Mouse (Mus musculus) T-helper 17 cell (primary cell): ENCODE results near the gene Rpl13a.
"Not testable (repeated sequence)": the region's sequence is repeated elsewhere in the genome, so short reads cannot be mapped to it uniquely, and the experiment has no call there.

Experiments used
- in situ Hi-C, 2 experiments: fragments of 300-600 bp; cut with MboI, MseI; formaldehyde crosslinking; loops; 1 replicate in 1 of 2; 2 replicates in 1 of 2; pipeline ENCODE4 v1.15.1; 2025; ENCODE audit warnings: high pct_unique_total_duplicates in 2 of 2

The Rpl13a gene

GRCm38 (mm10) chr7:45135993-45136567 is 7.5 kb upstream of the Rpl13a start, which contains the start of the genes Gm45713 and Flt3l:
TSS of gene Gm45713 (minus strand) at chr7:45136231.
TSS of gene Flt3l (minus strand) at chr7:45136432.
- in situ Hi-C loops, result no loop called here

GRCm38 (mm10) chr7:45135370-45135769 is 6.8 kb upstream of the Rpl13a start:
- in situ Hi-C loops, result no loop called here

- in situ Hi-C loops, result no loop called here
Observed at GRCm38 (mm10) chr7:45134544-45135026, 6.0 kb upstream of the Rpl13a start.

- in situ Hi-C loops, result no loop called here
Observed at GRCm38 (mm10) chr7:45133446-45134159, 5.0 kb upstream of the Rpl13a start.

- in situ Hi-C loops, result no loop called here
Observed at GRCm38 (mm10) chr7:45131850-45132249, 3.3 kb upstream of the Rpl13a start.

- in situ Hi-C loops, result no loop called here
Observed at GRCm38 (mm10) chr7:45129776-45130512, 1.4 kb upstream of the Rpl13a start.

GRCm38 (mm10) chr7:45129318-45129717 is 757 bp upstream of the Rpl13a start:
- in situ Hi-C loops, result no loop called here

- in situ Hi-C loops, result no loop called here
Observed at GRCm38 (mm10) chr7:45127700-45128224, 799 bp downstream of the Rpl13a start.

GRCm38 (mm10) chr7:45126844-45127699 is 1.5 kb downstream of the Rpl13a start:
- in situ Hi-C loops, result no loop called here

- in situ Hi-C loops, result no loop called here
Observed at GRCm38 (mm10) chr7:45126147-45126843, 2.3 kb downstream of the Rpl13a start.

GRCm38 (mm10) chr7:45125649-45126048 is 2.9 kb downstream of the Rpl13a start:
- in situ Hi-C loops, result not testable (repeated sequence)

- in situ Hi-C loops, result no loop called here
Observed at GRCm38 (mm10) chr7:45125144-45125600, 3.4 kb downstream of the Rpl13a start.

GRCm38 (mm10) chr7:45124224-45125143 is 4.1 kb downstream of the Rpl13a start, which contains the start of gene Rps11:
TSS of gene Rps11 (minus strand) at chr7:45124439.
- in situ Hi-C loops, result loop anchor here in 1 of 2 experiments (5.0 kb wide), 1 partner anchor 272 kb away; no protein-coding TSS in a partner anchor

GRCm38 (mm10) chr7:45123186-45123570 is 5.4 kb downstream of the Rpl13a start:
- in situ Hi-C loops, result loop anchor here in 1 of 2 experiments (5.0 kb wide), 1 partner anchor 271 kb away; no protein-coding TSS in a partner anchor

GRCm38 (mm10) chr7:45122561-45123185 is 5.9 kb downstream of the Rpl13a start:
- in situ Hi-C loops, result loop anchor here in 1 of 2 experiments (5.0 kb wide), 1 partner anchor 270 kb away; no protein-coding TSS in a partner anchor

- in situ Hi-C loops, result loop anchor here in 1 of 2 experiments (5.0 kb wide), 1 partner anchor 270 kb away; no protein-coding TSS in a partner anchor
Observed at GRCm38 (mm10) chr7:45121966-45122365, 6.6 kb downstream of the Rpl13a start.

- in situ Hi-C loops, result loop anchor here in 1 of 2 experiments (5.0 kb wide), 1 partner anchor 269 kb away; no protein-coding TSS in a partner anchor
Observed at GRCm38 (mm10) chr7:45121404-45121803, 7.2 kb downstream of the Rpl13a start.
